Mouse (Mus musculus) right cerebral cortex, postnatal 10 days (tissue): ENCODE data around the gene Pus3.
"Not testable (repeated sequence)": the region's sequence is repeated elsewhere in the genome, so short reads cannot be mapped to it uniquely, and the experiment has no call there.

Experiments used
- DNase-seq, 2 experiments: peaks; one replicate each; pipeline ENCODE4 v3.0.0; 2021; ENCODE audit warnings: low spot score in 2 of 2

Gene Pus3

DNA sequence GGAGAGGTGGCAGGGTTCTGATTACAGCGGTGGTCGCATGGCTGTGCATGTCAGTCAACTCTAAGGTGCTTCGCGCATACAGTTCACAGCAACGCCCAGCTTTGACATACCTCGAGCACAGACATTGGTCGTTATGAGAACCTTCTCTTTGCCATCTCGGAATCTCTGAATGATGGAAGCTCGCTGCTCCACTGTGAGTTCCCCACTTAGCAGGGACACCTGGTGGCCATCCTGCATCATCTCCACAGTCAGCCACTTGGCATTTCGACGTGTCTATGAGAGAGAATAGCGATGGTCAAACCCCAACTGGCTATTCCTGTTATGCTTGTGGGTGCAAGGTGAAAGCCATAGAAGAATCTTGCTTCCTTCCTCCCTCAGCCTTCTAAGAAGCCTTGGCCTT is 12.7 kb upstream of the Pus3 start:
- DNase-seq = no peak

DNA sequence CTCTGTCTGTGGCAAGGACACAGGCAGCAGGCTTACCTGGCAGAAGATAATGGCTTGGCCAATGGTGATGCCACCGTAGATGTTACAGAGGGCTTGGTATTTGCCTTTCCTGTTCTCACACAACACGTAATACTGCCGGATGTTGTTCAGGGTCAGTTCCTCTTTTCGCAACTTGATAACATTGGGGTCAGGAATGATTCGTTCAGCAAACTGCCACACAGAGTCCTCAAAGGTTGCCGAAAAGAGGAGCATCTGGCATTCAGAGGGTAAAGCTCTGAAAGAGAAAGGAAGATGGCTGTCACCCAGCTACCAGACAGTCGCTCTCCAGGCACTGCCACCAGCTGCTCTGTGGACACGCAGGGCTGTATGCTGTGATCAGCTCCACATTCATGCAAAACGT is 11.7 kb upstream of the Pus3 start:
- DNase-seq = no peak

DNA sequence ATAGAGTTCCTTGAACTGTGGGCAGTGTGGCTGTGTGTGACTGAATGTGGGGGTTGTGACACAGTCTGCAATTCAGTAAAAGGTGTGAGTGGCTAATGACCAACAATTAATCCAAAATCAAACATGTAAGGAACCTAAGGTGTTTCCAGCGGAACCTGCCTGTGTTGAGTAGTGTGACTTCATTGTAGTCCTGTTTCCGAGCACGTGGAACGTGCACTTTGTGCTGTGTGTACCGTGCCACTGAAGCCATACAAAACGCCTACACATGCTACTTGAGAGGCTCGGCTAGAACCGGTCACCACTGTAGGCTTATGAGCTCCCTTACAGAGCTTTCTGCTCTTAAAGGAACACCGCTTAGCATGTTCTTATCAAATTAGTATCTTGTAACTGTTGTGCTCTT is 9.9 kb upstream of the Pus3 start:
- DNase-seq = no peak

DNA sequence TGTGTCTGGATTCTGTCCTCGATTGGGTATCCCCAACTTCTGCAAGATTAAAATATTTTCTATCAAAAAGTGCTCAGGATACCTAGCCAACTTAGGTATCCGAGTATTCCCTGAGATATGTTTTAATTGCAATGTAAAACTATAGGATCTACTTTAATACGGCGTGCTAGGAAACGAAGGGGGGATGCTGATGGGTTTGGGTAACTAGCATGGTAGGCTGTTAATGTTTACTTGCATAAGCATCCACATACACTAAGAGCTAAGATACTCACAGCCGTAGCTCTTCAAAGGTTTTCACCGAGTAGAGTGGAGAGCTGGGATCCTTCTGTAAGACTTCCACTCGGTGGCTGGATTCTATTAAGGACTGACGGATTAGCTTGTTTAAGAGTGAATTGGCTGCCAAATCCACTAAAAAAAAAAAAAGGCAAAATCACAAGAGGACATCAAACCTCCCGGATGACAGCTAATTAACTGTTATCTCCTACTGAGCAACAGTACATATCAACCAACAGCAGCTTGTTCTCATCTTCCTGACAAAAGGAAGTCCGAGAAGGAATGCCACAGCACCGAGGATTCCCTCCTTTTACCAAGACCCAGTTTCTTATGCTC is 1.8 kb upstream of the Pus3 start:
- DNase-seq = no peak

DNA sequence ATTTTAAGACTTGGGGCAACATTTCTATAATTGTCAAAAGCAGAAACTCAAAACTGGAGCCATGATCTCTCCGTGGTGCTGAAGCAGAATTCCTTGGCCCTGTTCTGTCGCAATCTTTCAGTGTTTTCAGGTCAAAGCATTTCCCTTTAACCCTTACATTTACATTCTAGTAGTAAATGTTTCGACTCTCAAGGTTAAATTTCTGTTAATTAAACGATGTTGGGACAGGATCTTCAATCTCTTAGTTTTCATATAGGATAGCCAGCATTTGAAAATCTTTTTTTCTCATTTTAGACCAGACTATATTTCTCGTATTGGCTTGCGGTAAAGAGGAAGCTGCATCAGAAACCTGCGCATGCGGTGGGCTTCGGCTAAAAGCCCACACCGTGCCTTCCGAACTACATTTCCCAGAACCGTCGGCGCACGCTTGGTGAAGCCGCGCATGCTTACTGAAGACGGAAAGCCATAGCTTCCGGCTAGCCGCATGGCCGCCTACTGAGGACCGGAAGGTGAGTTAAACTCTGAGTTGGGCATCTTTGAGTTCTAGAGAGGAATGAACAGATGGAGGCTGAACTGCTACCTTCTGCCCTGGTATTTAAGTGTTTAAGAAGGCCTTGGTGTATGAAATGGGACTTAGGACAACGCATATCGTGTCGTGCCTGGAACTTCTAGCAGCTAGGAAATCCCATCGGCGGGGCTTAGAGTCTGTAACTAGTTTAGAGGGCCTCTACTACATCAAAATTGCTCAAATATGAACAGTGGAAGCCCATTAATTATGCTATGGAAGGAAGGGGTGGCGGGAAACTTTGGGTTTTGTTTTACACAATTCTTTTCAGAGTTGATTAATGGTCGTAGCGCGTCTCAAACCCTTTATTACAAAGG is 855 bp downstream of the Pus3 start:
- DNase-seq = peak; percentile 94 to 95

DNA sequence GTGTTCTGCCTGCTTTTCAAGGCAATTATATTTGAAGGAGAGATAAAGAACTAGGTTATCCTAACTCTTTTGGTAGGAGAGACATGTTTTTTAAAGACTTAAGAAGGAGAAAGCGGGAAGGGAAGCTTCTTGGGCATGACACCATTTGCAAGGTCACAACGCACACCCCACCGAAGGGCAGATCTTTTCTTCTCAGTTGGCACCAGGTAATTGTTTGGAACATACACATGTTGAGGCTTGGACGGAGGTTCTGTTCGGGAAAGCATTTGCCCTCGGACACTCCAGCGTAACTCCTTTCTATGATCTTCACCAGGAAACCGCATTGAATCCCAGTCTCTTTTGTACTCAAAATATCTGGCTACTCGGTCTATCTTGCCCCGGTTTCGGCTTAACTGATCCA is 2.7 kb downstream of the Pus3 start:
- DNase-seq = no peak

DNA sequence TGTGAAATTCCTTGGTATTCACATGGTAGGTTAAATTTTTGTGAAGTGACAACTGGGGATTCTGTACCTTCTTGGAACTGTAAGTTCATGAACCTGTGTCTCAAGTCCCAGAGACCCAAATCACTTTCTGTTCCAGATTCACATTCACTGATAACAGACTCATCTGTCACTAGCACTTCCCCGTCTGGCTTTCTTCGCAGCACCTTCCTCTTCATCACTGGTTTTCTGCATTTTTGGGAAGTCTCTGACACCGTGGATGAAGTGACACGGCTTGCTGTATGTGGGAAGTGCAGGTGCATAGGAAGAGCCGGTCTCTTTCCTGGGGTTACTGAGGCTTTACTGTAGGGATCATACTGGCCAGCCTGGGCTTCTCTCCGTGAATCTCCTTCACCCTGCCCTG is 3.2 kb downstream of the Pus3 start:
- DNase-seq = no peak

DNA sequence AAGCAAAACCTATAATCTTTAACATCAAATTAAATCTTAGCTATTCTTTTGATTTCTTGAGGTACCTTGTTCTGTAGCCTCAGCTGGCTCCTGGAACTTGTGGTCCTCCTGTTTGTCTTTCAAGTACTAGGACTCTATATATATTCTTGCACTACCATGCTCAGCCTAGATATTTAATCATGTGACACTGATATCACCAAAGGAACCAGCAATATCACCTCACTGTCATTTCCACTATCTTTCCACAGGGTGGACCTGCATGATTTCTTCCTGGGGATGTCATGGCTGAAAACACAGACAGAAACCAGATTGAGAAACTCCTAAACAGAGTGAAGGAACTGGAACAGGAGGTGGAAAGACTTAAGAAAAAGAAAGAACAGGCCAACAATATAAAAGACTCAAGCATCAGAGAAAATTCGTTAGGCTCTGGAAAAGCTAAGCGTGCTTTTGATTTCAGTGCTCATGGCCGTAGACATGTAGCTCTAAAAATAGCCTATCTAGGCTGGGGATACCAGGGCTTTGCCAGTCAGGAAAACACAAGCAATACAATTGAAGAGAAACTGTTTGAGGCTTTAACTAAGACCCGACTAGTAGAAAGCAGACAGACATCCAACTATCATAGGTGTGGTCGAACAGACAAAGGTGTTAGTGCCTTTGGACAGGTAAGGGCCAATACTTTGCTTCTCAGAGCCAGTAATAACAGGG is 6.3 kb downstream of the Pus3 start:
- no peak for DNase-seq

DNA sequence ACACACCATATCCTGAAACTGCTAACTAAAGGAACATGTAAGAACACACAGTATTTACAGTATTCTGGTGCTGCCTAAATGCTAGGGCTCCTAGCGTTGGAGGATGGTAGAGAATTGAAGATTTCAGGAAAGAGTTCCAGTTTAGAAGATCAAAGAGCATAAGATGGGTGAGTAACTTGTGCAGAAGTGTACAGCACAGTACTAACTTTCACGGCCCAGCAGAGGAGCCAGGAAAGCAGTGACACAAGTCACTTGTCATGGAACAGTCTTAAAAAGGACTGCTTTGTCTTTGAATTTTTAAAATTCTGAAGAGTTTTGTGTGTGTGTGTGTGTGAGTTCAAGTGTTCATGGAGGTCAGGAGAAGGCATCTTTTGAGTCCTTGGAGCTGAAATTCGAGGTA is 9.6 kb downstream of the Pus3 start:
- no peak for DNase-seq

DNA sequence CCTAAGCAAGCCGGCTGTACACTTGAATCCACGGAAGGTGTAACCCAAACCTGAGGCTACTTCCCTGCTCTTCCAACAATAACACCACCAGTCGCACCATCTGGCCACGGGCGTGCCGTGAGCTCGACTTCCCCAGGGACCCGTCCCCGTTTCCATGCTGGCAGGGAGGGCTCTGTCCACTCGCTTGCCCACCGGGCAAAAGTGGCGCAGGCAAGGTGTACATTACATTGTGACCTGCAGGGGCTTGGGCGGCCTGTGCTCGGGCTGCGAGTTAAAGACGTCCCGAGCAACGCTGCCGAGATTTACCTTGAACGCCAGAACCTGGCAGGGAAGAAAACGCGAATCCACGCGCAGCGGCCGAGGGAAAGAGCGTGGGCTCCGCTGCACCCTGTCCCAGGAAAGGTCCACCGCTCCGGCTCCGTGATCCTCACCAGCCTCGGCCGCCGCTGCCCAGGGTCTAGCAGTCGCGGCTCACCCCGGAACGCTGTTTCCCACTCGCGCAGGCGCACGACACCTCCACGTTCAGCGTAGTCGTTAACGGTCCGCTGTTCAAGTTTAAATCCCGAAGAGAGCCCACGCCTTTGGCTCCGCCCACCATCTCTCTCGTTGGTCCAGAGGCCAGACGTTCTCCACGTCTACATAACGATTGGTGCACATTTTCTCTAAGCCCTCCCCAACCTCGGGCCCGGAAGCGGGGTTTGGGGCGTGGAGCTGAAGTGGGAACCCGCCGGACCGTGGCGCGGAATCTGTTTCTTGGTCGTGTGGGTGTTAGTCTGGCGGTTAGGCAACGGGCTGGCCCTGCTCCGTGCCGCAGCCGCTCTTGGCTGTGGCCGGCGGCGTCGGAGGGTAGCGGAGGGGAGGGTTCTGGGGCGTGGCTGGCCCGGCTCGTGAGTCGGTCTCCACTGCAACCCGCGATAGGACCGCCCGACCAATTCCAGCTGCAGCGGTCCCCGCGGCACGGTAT is 11.5 kb downstream of the Pus3 start, which contains the start of the genes Pate2 and Hyls1:
TSS of gene Pate2 (plus strand) at position 714 of the 964 bp plus-strand sequence.
TSS of gene Hyls1 (minus strand) at position 828 of the 964 bp plus-strand sequence.
- peak; percentile 96 to 97 for DNase-seq

DNA sequence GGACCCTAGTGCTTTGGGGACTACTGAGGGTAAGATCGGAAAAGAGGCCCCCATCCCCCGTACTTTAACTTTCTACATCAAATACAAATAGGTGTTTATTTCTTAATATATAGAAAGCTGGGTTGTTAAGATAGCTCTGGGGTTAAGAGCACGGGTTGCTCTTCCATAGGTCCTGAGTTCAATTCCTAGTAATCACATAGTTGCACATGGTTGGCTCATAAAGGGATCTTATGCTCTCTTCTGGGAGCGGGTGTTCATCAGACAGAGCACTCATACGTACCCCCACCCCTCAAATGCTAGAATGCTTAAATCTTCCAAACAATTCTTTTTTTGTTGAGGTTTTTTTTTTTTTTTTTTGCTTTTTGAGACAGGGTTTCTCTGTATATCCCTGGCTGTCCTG is 12.3 kb downstream of the Pus3 start:
- no peak for DNase-seq

DNA sequence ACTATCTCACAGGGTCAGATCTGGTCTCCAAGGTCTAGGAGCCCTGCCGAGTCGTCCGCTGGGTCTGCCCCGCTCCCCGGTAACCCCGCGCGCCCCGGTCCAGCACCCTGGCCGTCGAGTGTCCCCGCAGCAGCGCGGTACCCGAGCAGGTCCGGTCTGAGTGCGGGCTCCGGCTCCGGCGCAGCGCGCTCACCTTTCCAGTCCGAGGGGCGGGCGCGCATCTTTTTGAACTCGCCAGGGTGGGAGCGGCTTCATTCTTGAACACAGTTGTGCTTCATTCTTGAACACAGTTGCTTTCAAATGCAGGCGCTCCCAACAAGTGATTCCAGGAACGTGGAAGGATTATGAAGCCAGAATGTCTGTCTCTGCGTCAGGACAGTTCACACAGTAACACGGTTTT is 16.0 kb downstream of the Pus3 start:
- no peak for DNase-seq

DNA sequence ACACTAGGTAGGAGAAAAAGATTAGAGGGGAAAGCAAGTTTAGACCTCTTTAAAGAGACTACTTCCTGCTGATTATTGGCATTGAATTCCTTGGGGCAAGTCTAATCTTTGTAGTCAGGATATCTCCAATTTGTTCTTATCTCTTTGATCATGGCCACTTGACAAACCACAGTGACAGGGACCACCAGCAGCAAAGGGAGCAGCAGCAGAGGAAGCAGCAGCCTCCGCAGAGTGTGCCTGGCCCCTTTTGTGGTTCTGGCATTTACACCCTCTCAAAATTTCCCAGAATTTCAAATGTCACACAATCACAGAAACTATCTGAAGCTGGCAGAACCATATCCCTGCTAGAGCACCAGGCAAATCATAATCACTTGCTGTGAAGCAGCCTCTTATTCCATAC is 29.3 kb downstream of the Pus3 start:
- no peak for DNase-seq

DNA sequence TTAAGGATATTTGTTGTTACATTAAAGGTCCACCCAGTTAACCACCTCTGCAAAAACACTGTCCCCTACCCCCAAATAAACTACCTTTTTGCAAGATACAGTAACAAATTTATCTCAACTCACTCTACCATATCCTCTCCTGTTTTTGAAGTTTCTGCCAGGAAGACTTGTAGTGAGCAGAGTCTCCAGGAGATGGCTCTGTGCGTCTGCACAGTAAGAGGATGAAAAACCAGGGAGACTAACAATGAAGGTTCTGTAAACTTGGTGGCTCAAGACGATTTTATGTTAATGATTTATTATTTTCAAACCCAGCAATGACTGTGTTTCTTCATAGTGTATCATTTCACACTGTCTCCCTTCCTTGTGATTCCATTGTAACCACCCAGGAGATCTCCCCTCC is 34.5 kb downstream of the Pus3 start:
- peak; percentile 56 to 60 for DNase-seq

DNA sequence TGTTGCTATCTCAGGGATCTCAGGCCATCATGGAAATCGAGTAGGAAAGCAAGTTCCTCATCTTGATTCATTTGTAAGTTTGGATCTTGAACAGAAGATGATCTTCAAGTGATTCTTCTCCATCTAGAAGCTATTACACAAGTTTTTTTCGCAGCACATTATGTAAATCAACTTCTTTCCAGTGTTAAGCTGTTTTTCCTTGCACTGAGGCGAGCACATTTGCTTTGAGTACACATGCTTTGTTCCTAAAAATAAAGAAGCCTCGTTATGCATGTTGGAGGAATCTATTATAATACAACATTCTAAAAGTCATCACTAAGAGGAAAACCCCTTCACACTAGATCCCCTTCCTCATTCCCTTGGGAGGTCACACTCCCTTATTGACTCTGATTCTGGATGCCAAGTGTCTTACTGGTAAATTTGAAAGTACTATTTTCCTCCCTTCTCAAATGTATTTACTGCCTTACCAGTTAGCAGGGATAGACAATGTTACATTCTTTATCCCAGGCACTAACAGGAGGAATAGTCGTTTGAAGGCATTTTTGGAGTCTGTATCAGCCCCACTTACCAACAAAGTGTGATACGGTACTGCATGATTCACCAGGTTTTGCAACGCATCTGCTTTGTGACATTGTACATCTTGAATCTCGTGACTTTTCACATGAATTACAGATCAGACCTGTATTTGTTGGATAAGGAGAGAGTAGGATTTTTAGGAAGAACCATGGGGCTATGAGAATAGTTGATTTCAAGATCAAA is 49.4 kb downstream of the Pus3 start:
- DNase-seq = peak in 1 of 2 experiments; percentile 29

DNA sequence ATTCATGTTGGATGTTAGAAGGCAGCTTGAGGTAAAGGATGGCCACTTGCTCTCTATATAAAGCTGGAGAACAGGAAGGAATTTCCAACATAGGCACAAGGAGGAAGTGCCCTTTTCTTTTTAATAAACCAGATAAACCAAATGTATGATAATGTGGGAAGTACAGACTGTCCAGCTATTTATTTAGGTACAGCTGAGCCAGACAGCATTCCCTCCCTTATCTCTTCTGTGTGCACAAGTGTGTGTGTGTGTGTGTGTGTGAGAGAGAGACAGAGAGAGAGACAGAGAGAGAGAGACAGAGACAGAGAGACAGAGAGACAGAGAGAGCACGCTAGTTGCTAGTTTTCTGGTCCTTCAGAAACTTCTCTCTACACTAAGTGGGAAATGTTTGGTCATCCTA is 53.4 kb downstream of the Pus3 start, which contains the start of gene Pate4:
TSS of gene Pate4 (minus strand) at position 101 of the 400 bp plus-strand sequence.
- DNase-seq = no peak

DNA sequence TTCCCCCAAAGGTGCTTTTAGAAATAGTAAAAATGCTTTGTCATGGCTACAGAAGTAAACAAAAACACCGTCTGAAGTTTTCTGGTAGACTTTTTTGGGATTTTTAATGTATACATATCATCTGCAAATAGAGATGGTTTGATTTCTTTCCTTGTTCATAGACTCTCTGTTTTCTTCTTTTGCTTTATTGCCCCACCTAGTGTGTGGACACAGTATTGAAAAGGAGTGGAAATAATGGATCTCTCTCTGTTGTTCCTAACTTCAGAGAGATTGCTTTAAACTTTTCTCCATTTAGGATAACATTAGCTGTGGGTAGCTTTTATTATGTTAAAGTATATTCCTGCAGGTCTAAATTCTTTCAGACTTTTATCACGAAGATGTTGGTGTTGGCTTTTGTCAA is 55.6 kb downstream of the Pus3 start:
- DNase-seq = no peak

DNA sequence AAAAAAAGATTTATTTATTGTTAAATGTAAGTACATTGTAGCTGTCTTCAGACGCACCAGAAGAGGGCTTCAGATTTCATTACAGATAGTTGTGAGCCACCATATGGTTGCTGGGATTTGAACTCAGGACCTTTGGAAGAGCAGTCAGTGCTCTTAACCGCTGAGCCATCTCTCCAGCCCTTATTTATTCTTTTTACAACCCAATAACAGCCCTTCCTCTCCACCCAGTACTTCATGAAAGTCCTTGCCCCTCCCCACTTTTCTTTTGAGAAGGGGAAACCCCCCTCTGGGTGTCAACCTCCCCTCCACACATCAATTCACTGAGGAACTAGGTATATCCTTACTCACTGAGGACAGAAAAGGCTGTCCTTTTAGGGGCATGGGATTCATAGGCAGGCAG is 58.4 kb downstream of the Pus3 start:
- not testable (repeated sequence) for DNase-seq
